Mouse (Mus musculus) CD4-positive, CD25-positive, alpha-beta regulatory T cell, adult 4 months (primary cell): Measurements from ENCODE around the gene Egfl7. TPM values are rescaled to one million over a fixed set of nuclear protein-coding genes. Genes with fewer than 3 reads are reported as not detected.

ENCODE experiments used
- ATAC-seq: one replicate; pipeline ENCODE4 v1.8.0; 2017
- polyA plus RNA-seq, 2 experiments: library from polyadenylated mRNA; unstranded; fragments of 100-300 nt; shearing (Covaris generic); gene quantifications; one replicate each; pipeline ENCODE4 v1.2.1; 2017

The Egfl7 gene
- polyA plus RNA-seq, 2 experiments from 2014 or later = not detected

DNA sequence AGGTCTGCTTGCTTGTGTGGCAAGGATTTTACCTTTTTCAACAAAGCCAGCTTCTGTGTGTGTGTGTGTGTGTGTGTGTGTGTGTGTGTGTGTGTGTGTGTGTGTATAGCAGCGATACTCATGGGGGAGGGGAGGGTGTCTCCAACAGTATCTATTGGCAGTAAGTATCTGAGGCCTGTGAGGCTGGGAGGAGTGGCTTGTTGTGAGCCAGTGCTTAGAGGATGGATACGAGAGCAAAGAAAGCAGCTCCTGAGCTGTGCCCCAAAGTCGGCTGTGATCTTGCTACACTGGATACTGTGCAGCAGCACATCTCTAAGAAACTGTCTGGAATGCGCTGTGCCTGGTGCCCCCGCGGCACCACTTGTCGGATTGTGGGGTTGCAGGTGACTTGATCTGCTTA lies 38.1 kb downstream of the Egfl7 start:
- ATAC-seq = no peak

DNA sequence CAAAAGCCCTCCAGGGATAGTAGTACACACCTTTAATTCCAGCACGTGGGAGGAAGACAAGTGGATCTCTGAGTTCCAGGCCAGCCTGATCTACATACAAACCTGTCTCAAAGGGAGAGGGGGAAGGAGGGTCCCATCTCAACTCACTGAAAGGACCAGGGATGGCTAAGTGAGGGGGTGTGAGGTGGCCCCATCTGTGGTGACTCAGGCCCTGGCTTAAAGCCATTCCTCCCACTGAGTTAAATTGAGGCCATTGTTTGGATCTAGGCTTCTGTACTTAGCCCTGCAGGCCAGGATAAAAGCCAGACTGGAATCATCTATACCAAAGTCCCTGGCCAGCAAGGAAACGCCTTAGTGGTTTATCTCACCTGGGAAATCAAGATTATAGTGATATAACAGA lies 41.4 kb downstream of the Egfl7 start:
- ATAC-seq = no peak

DNA sequence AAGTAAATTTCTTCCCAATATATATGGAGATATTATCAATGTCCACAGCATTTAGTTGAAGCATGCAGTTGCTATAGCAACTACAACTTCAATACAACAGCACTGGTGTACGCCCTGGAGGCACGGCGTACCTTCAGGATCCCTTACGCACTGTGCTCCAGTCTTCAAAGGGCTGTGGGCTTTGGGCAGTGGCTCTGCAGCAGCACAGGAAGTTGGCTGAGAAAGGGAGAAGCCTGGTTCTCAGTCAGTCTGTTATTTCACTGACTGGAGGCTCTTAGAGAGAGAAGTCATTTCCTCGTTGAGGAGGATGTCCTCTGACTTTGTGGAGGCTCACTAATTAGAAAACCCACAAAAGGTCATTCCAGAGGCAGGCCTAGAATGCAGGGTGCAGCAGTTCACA lies 43.2 kb downstream of the Egfl7 start:
- ATAC-seq = peak; percentile 66

DNA sequence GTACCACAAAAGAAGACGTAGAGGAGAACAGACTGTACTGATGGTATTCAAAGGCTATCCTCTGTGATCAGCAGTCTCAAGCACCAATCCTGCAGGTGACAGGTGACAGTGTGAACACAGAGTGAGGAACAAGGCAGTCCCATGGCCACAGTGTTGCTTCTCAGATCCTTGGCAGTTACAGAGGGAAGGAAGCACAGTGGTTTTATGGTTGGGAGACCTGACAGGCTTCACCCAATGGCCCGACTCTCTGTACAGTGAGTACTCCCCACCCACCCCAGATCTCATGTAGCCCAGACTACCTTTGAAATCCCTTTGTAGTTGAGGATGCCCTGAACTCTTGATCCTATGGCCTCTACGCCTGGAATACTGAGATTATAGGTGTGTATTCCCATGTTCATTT lies 45.6 kb downstream of the Egfl7 start:
- no peak for ATAC-seq

DNA sequence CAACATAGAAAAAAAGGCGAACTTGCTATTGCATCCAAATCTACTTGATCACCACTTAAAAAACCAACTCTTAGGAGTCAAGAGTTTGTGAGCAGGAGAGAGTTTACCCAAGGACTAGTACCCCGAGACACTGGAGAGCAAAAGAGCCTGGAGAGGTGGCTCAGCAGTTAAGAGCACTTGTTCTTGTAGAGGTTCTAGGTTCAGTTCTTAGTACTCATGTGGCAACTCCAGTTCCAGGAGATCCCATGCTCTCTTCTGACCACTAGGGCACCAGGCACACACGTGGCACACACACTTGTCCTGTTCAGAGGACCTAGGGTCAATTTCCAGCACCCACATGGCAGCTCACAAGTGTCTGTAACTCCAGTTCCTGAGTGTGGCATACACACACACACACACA lies 46.3 kb downstream of the Egfl7 start:
- ATAC-seq = no peak

DNA sequence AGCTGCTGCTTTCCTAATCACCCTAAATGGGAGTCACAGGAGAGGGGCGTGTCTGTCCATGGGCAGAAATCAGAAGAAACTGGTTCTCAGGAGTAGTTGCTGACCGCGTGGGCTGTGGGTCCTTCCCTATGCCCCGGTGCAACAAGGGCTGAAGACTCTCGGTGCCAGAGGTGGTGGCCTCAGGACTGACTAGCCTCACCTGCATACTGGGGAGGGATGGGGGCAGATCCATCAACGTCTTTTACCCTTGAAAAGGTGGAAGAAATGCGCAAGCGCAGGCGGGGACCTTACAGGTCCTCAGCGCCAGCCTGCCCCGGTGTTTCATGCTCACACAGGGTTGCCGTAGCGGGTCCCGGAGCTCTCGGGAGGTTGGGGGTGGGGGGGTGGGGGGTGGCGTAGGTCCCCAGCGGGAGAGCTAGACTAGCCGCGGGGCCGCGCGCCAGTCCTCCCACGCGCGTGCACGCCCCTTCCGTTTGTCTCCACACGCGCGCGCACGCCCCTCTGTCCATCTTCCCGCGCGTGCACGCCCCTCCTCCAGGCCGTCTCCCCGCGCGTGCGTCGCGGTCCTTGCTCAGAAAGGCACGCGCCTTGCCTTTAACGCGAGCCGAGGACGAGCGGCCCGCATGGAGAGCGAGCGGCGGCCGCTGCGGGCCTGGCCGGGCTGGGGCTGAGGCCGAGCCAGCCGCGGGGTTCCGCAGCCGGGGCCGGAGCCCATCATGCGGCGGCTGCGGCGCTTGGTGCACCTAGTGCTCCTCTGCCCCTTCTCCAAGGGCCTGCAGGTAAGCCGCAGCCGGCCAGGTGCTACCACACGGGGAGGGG lies 48.3 kb downstream of the Egfl7 start, which contains the start of gene Fam69b:
Gene Fam69b (plus strand): TSS at position 537 of the 819 bp plus-strand sequence.
- ATAC-seq = peak; percentile 64

DNA sequence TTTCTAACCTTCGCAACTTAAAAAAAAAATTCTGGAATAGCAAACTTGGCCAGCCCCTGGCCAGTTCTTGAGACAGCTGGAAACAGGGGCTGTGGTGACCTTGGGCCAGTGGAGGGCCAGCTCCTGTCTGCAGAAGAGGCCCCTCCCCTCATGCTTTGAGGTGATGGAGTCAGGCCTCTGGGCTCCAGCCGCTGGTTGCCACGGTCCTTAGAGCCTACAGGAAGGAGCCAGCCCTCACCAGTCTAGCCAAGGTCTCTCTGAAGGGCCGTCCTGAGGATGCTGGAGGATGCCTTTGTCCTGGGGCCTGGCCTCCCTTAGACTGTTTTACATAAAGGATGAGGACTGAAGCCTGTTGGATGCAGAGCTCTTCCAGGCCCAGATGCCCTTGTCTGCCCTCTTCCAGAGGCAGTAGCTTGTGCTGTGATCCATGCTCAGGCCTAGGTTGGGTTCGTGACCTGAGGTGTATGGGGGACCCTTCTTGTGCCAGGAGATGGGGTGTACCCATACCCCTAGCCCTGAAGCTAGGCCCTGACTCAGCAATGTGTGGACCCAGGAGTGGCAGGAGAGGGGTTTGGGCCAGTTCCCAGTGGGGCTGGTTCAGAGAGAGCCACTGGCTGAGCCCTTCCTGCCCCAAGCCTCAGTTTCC lies 49.1 kb downstream of the Egfl7 start:
- ATAC-seq = no peak

DNA sequence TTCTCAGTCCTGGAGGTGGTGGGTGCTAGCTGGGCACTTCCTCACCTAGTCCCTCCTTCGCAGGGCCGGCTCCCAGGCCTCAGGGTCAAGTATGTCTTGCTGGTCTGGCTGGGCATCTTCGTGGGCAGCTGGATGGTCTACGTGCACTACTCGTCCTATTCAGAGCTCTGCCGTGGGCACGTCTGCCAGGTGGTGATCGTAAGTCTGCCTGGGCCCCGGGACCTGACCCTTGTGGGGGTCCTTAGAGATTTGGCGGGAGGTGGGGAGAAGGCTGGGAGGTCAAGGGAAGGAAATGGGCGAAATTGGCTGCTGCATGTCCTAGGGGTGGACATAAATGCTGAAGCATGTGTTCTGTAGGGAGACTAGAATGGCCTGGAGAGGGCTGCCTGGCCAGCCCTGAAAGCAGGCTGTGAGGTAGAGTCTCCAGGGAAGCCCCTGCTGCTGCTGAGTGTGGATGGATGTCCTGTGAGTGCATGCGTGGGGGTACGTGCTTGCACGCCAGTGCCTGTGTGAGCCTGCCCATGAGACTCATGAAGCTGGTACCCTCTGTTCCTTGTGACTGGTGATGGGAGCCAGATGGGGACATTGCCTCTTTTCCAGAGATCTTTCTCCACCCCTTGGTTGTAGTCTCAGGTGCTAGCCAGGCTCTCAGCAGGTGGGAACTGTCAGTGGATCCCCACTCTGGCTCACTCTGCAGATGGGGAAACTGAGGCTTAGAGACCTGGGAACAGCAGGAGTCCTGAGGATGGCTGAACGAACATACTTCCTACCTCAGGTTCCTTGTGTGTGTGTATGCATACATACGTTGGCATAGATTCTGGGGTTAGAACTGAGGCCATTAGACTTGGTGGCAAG lies 53.0 kb downstream of the Egfl7 start:
- no peak for ATAC-seq

DNA sequence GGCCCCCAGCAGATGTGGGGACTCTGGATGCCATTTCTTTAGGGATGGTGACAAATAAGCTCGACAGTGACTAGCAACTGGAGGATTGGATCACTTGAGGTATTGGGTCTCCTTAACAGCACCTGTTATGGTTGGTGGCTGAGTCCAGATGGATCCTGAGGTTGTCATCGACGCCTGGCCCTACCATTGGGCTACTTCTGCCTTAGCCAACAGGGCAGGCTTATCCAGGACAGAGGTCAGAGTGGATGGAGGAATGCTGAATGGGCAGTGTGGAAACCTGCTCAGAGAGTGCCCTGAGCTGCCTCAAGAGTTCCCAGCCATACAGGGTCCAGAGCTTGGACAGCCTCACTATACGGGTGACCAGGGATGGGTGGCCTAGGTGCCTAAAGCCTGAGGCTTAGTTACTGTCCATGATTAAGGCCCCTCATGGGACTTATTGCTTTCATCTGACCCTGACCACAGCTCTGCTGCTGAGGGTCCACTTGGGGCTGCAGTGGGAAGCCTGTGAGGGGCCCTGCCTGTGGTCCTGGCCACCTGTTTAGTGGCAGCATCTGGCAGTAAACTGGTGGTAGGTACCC lies 54.2 kb downstream of the Egfl7 start:
- ATAC-seq = no peak

DNA sequence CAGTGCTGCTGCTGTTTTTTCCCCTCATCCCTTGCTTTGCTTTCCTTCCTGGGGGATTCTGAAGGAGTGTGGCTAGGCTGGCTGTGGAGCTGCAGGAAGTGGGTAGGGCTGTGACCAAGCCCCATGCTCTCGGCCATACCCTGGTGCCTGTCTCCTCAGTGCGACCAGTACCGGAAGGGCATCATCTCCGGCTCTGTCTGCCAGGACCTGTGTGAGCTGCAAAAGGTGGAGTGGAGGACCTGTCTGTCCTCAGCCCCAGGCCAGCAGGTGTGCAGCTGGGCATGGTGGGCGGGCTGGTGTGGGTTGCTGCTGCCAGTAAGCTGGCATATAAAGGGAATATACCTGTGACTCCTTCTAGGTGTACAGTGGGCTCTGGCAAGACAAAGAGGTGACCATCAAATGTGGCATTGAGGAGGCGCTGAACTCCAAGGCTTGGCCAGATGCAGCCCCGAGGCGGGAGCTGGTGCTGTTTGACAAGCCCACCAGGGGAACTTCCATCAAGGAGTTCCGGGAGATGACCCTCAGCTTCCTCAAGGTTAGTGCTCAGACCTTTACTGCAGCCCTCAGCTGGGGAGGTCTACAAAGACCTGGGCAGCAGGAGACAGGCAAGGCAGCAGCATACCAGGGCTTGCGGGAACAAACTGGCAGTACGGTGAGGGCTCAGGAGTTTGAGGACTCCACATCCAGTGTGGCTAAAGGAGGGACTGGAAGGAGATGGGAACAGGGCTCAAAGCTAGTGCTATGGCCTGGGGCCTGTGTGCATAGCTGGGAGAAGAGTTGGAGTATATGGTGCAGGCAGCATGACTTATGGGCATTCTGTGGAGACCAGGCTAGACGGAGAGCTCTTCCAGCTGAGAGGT lies 55.0 kb downstream of the Egfl7 start:
- ATAC-seq = no peak

DNA sequence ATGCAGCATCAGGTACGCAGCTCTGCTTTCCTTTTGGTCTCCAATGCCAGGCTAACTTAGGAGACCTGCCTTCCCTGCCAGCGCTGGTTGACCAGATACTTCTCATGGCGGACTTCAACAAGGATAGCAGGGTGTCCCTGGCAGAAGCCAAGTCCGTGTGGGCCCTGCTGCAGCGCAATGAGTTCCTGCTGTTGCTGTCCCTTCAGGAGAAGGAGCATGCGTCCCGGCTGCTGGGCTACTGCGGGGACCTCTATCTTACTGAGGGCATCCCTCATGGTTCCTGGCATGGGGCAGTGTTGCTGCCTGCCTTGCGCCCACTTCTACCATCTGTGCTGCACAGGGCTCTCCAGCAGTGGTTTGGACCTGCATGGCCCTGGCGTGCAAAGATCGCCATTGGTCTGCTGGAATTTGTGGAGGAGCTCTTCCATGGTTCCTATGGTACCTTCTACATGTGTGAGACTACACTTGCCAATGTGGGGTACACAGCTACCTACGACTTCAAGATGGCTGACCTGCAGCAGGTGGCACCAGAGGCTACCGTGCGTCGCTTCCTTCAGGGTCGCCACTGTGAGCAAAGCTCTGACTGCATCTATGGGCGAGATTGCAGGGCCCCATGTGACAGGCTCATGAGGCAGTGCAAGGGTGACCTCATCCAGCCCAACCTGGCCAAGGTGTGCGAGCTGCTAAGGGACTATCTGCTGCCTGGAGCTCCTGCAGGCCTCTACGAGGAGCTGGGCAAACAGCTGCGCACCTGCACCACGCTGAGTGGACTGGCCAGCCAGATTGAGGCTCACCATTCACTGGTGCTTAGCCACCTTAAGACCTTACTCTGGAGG lies 55.9 kb downstream of the Egfl7 start:
- no peak for ATAC-seq

DNA sequence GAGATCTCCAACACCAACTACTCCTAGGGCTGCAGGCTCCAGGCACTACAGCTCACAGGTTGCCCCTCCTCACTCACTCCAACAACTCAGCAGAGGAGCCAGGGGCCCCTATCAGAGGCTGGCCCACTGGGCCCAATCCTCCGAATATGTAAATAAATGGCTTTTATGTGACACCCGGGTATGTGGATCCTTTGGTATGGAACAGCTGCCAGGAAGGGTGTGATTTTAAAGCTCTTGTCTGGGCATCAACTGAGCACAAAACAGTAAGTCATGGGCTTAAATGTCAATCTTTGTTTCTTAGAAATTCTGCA lies 56.5 kb downstream of the Egfl7 start:
- no peak for ATAC-seq

DNA sequence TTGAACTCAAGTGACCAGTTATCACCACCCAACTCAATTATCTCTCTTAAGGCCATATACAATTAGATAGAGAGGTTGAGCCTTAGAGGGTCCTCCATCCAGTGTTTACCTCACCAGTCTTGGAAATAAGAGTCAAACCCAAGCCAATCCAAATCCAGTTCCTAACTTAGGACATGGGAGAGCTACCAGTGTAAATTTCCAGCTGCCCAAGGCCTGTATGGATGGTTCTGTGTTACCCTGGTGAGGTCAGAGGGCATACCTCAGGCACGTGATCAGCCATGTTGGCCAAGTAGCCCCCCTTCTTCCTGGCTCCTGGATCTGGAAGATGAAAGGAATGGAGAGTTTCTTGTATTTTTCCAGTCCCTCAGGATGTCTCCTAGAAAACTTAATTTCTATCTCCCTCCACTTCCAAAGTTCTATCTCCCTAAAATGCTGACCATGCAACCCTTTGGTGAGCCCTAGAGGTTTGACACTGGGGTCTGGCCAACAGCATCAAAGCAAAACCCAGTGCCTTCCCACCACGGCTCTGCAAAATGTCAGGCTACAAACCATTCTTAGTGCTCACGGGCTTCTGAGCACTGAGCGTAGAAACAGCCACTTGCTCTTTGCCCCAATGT lies 57.6 kb downstream of the Egfl7 start:
- no peak for ATAC-seq

DNA sequence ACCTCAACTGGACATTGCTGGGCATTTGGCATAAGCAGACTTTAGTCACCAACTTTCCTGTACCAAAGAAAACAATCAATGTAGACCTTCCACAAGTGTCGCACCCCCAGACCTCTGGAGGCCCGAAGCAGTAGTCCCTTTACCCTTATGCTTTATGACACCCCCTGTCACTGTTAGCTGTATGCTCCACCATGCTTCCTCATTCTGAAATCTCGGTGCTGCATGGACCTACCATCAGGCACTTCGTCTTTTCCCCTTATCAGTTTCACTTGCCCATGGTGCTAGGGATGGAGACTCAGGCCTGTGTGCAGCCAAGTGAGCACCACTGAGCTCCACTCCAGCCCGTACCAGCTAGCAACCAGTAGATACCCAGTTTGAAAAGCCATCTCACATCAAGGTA lies 58.2 kb downstream of the Egfl7 start:
- no peak for ATAC-seq

DNA sequence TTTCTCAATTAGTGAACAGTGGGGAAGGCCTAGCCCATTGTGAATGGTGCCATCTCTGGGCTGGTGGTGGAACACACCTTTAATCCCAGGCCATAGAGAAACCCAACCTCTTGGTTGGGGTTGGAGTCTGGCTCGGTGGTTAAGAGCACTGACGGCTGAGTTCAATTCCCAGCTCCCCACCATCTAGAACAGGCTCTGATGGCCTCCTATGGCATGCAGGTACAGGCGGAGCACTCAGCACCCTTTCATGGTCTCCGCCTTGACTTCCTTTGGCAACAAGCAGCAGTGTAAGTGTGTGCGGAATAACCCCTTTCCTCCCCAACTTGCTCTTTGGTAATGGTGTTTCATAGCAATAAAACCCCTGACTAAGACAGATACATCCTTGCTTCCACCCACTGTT lies 58.8 kb downstream of the Egfl7 start:
- no peak for ATAC-seq

DNA sequence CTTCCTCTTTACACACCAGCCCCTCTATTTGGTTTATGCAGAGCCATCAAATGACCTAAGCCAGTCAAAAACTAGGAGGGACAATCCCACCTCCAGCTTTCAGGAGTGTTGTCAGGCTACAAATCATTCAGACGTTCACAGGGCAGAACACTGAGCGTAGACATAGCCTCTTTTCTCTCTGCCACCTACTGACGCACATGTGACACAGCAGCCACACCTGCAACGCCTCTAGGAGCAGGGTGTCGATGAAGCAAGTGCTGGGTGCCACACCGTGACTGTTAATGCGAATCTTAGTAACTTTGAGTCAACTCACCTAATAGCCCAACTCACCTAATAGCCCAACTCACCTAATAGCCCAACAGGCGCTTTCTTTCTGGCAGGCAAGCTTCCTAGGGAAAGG lies 59.3 kb downstream of the Egfl7 start:
- peak; percentile 60 for ATAC-seq

DNA sequence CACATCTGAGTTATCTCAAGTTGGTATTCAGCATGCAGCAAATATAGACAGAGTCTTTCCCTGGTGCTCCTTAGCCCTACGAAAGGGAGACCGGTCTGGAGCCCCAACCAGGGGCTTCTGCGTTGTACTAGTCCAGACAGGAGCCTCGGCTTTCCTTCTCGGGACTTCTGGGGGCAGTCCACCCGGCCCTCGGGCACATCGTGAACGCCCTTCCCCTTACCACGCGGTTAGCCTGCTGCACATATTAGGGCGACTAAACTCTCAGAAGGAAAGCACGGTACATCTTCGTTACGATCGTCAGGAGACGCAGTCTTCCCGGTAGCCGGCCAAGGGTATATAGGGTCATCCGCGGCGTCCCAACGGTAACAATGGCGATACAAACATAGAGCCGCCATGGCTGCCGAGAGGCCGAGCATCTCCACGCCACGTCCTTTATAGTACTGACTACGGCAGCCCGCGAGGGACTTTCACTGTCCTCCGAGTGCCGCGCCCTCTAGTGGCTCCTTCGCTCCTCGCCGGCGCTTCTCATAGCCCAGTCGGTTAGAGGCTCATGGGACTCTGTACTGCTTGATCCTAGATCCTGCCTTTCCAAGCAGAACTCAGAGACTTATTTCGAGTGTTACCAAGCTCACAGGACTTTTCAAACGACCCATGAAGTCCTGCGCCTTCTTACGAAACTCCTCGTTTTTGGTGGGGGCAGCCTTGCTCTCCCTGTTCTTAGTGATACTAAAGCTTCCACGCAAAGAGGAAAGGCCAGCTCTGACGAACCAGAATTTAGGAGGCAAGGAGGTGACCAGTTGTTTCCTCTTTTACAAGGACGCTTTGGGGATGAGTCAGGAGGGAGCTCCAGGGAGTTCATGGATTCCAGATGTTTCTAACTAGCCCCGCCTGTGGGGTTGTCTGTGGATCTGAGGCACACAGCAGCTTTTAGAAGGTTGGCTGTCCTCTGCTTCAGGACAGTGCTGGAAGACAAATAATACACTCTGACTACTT lies 60.3 kb downstream of the Egfl7 start:
- peak; percentile 84 for ATAC-seq

DNA sequence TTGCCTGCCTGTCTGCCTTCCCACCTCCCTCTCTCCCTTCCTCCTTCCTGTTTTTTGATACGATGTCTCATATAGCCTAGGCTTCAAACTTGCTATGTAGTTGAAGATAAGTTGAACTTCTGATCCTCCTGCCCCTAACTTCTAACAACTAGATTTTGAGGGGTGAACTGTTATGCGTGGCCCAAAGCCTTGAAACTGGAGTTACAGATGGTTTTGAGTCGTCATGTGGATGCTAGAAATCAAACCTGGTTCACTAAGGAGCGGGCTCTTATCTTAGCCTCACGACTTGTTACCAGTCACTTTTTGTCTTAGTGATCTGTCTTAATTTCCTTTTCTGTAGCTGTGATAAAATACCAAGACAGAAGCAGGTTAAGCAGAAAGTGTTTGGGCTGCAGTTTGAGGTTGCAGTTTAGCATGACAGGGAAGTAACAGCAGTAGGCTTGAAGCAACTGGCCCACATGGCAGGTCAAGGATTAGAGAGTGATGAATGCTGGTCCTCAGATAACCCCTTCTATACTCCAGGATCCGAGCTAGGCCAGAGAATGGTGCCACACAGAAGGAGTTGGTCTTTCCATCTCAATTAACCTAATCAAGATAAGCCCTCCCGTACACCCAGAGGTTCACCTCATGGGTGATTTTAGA lies 61.3 kb downstream of the Egfl7 start:
- no peak for ATAC-seq
